Mouse (Mus musculus) kidney, adult 2 months (tissue): Measurements from ENCODE around the gene Lrrc51. TPM values are rescaled to one million over a fixed set of nuclear protein-coding genes. Genes with fewer than 3 reads are reported as not detected.
A peak's percentile ranks its signal among the peaks of the same experiment; 100 is the strongest.

Source experiments
- DNase-seq: peaks from one replicate; pipeline ENCODE4 v3.0.0; 2021
- H3K27ac ChIP-seq: fragments of 200-500 bp; 2 replicates; pipeline ENCODE4 v1.5.1; 2012; ENCODE audit warnings: low read depth, low read length, control low read depth, inconsistent platforms; ENCODE audit not compliant: insufficient read depth
- H3K27me3 ChIP-seq: fragments of 200-500 bp; replicated peaks from 2 replicates; pipeline ENCODE4 v1.6.1; 2012; ENCODE audit warnings: mild to moderate bottlenecking, moderate library complexity, low read length, inconsistent platforms; ENCODE audit not compliant: control insufficient read depth, insufficient read depth
- H3K36me3 ChIP-seq: fragments of 200-500 bp; 2 replicates; pipeline ENCODE4 v1.6.1; 2012; ENCODE audit warnings: mild to moderate bottlenecking, moderate library complexity, low read length, inconsistent platforms; ENCODE audit not compliant: control insufficient read depth, insufficient read depth
- H3K4me1 ChIP-seq: fragments of 200-500 bp; 2 replicates; pipeline ENCODE4 v1.6.1; 2011; ENCODE audit warnings: low read length; ENCODE audit not compliant: control insufficient read depth, insufficient read depth
- H3K4me3 ChIP-seq: fragments of 200-500 bp; 2 replicates; pipeline ENCODE4 v1.5.1; 2011; ENCODE audit warnings: mild to moderate bottlenecking, low read depth, low read length, control low read depth; ENCODE audit not compliant: insufficient read depth
- CTCF ChIP-seq: fragments of 200-500 bp; conservative IDR thresholded peaks from 2 replicates; pipeline ENCODE4 v1.5.1; 2011; ENCODE audit warnings: low read depth, mild to moderate bottlenecking, control low read depth, low read length, moderate library complexity, mixed read lengths; ENCODE audit not compliant: insufficient read depth, insufficient read length
- POLR2A ChIP-seq: fragments of 200-500 bp; IDR thresholded peaks from one replicate; pipeline ENCODE4 v1.6.1; 2011; ENCODE audit warnings: low read depth, low read length, control low read depth
- WGBS: fragments of 180-500 bp; shearing (Covaris S2); methylation state at CpG from one replicate; pipeline ENCODE4 v1.1.7; 2018; 5-methylcytosine and 5-hydroxymethylcytosine counted together
- polyA plus RNA-seq: library from polyadenylated mRNA; depleted of rRNA; stranded (reverse); fragments of >200 nt; gene quantifications from 2 replicates; pipeline ENCODE4 v1.2.3, GENCODE M21; 2012

Lrrc51 gene
- polyA plus RNA-seq, 1 experiment = 19.6 TPM

DNA sequence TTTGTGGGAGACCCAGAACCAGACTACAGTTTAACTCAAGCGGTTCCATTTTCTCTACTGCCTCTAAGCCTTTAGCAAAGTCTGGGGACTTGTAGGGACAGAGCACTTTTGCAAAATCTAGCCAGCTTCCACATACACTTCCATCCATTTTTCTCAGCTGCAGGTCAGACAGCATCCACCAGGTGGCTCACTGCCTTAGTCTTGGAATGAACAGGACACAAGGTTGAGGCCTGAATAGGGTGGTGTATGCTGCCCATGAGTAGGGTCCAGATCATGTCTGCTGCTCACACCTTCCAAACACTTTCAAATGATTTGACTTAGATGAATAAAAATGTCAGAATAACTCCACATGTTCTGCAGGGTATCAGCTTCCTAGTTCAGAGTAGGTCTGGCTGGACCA, 15.6 kb downstream of the Lrrc51 start:
- no peaks in the 10 kb centered on the region for H3K27me3 ChIP-seq
- H3K4me3 ChIP-seq = no peak overlapping the region
- H3K36me3 ChIP-seq = no peaks in the 10 kb centered on the region
- WGBS = 29% methylated on average over 1 of the region's 1 CpGs
- DNase-seq = peak; percentile 74
- TF ChIP-seq CTCF = peak; percentile 95
- TF ChIP-seq POLR2A = no peak
- no peak overlapping the region for H3K27ac ChIP-seq
- no peaks in the 10 kb centered on the region for H3K4me1 ChIP-seq

- no peak for DNase-seq
- H3K4me3 ChIP-seq = no peak overlapping the region
- no peaks in the 10 kb centered on the region for H3K27me3 ChIP-seq
- TF ChIP-seq POLR2A (no peak), CTCF (no peak; the same call in 1 of the 2 replicates)
- H3K4me1 ChIP-seq = peaks cover 11% of the 10 kb centered on the region
- no peak overlapping the region for H3K27ac ChIP-seq
- H3K36me3 ChIP-seq = peaks cover 4% of the 10 kb centered on the region; the same call in 1 of the 2 replicates
- whole genome bisulfite sequencing = 68% methylated on average over 3 of the region's 3 CpGs
These were observed 21.7 kb downstream of the Lrrc51 start for GRCm38 (mm10) chr7:101911982-101912381.

DNA sequence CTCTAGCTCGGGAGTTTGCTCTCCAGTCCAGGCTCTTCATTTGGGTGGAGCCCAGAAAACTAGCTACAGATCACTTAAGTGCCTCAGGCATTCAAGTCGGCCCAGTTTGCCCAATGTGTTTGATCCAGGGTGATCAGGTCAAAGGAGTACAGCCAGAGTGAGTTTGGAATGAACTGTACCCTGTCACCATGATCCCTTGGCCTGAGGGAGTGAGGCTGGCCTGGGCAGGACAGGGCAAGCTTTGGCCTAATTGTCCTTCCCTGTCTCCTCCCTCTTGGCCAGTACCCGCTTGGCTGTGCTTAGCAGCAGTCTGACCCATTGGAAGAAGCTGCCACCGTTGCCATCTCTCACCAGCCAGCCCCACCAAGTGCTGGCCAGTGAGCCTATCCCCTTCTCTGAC, 23.6 kb downstream of the Lrrc51 start:
- no peaks in the 10 kb centered on the region for H3K27me3 ChIP-seq
- peaks cover 17% of the 10 kb centered on the region for H3K4me1 ChIP-seq
- WGBS = 48% methylated on average over 4 of the region's 4 CpGs
- peaks cover 4% of the 10 kb centered on the region; the same call in 1 of the 2 replicates for H3K36me3 ChIP-seq
- no peak overlapping the region for H3K4me3 ChIP-seq
- TF ChIP-seq CTCF = no peak
- no peak for TF ChIP-seq POLR2A
- DNase-seq = peak; percentile 58
- no peak overlapping the region for H3K27ac ChIP-seq

GRCm38 (mm10) chr7:101908367-101908766, 25.3 kb downstream of the Lrrc51 start:
- peak; percentile 54 for DNase-seq
- 39% methylated on average over 4 of the region's 4 CpGs for WGBS
- Histone ChIP-seq H3K27ac (peak overlapping the region; percentile 11; the same call in 1 of the 2 replicates), H3K36me3 (peaks cover 4% of the 10 kb centered on the region; the same call in 1 of the 2 replicates), H3K27me3 (no peaks in the 10 kb centered on the region), H3K4me3 (no peak overlapping the region), H3K4me1 (peaks cover 17% of the 10 kb centered on the region)
- TF ChIP-seq CTCF (no peak), POLR2A (no peak)

DNA sequence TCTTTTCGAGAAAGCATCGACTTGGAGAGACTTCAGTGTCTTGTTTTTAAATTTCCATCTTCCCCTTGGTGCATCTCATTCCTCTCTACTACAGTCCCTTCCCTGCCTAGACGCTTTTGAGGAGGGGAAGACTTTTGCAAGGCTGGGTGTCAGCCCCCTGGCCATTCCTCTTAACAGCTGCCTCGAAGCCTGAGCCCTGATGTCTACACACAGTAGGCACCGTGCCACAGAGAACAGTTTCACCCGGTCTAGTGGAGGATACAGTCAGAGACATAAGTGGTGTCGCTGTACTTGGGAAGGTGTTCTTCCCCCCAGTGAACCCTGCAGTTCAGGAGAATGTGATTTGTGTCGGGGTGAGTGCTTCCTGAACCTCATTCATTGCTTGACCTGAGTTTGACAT, 27.0 kb downstream of the Lrrc51 start:
- H3K36me3 ChIP-seq = 0 out of 2 replicates have a peak, but pooled peaks cover 2% of the 10 kb centered on the region
- no peak for TF ChIP-seq CTCF
- no peak overlapping the region for H3K27ac ChIP-seq
- 19% methylated on average over 8 of the region's 8 CpGs for WGBS
- DNase-seq = peak; percentile 24
- no peaks in the 10 kb centered on the region for H3K27me3 ChIP-seq
- peaks cover 17% of the 10 kb centered on the region for H3K4me1 ChIP-seq
- peak overlapping the region; percentile 62 for H3K4me3 ChIP-seq

GRCm38 (mm10) chr7:101906287-101906681, 27.4 kb downstream of the Lrrc51 start, which contains the start of gene Tomt:
Gene Tomt, minus strand, starts transcription at chr7:101906359.
- no peak for DNase-seq
- WGBS = 3% methylated on average over 11 of the region's 11 CpGs

GRCm38 (mm10) chr7:101905561-101906286, 28.0 kb downstream of the Lrrc51 start, which contains the start of gene Lamtor1:
Gene Lamtor1, plus strand, starts transcription at chr7:101905904.
- no peaks in the 10 kb centered on the region for H3K27me3 ChIP-seq
- H3K27ac ChIP-seq = peak within 1 kb of the TSS; percentile 94
- no peaks in the 10 kb centered on the region for H3K36me3 ChIP-seq
- TF ChIP-seq POLR2A (peak; percentile 88), CTCF (no peak)
- H3K4me1 ChIP-seq = peaks cover 17% of the 10 kb centered on the region
- peak; percentile 100 for DNase-seq
- under 1% methylated on average over 61 of the region's 61 CpGs for WGBS
- H3K4me3 ChIP-seq = peak within 1 kb of the TSS; percentile 62

More at GRCm38 (mm10) chr7:101906287-101906681, 27.4 kb downstream of the Lrrc51 start, which contains the start of gene Tomt:
- H3K4me1 ChIP-seq = peaks cover 17% of the 10 kb centered on the region
- peak within 1 kb of the TSS; percentile 62 for H3K4me3 ChIP-seq
- 0 out of 2 replicates have a peak, but pooled peaks cover 2% of the 10 kb centered on the region for H3K36me3 ChIP-seq
- TF ChIP-seq POLR2A (no peak), CTCF (no peak)
- H3K27me3 ChIP-seq = no peaks in the 10 kb centered on the region
- peak within 1 kb of the TSS; percentile 94 for H3K27ac ChIP-seq
